Mouse (Mus musculus) liver, adult (tissue): ENCODE data around the gene Lrrc3.

Experiments
- GATA4 ChIP-seq: IDR thresholded peaks from 2 replicates; pipeline ENCODE4 v1.6.1; 2014; ENCODE audit warnings: mild to moderate bottlenecking, low read length; ENCODE audit not compliant: insufficient replicate concordance

The Lrrc3 gene

DNA sequence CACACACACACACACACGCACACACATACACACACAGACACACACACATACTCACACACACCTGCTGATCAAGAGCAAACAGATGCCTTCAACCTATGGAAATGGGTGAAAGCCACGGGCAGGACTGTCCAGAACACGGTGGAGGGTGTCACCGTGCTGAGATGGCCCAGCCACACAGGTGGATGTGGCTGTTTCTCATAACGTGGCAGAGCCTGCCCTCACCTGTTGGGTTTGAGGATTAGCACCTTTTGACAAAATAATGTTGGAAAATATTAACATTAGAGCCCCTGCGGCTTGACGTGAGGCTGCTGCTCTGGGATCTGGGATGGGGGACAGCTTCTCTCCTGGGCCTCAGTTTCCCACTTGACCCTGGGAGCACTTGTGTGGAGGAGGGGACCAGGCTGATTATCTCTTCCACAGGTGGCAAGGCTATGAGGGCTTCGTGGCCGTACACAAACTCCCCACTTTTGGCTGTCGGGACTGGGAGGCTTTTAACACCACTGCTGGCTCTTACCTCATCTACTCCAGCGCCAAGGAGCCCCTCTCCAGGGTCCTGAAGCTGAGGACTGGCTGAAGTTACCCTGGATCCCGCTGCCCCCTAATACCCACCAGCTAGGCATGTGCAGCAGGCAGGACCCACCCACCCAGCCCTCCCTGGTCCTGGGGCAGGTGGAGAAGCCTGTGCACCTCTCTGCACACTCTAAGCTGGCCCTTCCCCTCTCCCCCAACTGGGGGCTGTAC is 16.2 kb downstream of the Lrrc3 start:
- no peak for TF ChIP-seq GATA4

DNA sequence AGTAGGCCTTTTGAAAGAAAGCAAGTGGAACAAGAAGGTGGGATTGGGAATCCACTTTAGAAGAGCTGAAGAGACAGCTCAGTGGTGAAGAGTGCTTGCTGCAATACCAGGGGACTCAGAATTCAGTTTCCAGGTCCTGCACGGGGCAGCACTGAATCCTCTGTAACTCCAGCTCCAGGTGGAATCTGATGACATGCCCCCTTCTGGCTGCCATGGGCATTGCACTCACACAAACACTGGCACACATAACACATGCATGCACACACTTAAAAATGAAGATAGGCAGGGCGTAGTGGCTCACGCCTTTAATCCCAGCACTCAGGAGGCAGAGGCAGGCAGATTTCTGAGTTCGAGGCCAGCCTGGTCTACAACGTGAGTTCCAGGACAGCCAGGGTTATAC is 19.8 kb downstream of the Lrrc3 start:
- no peak for TF ChIP-seq GATA4

GRCm38 (mm10) chr10:77880305-77880704 is 22.0 kb downstream of the Lrrc3 start:
- no peak for TF ChIP-seq GATA4

DNA sequence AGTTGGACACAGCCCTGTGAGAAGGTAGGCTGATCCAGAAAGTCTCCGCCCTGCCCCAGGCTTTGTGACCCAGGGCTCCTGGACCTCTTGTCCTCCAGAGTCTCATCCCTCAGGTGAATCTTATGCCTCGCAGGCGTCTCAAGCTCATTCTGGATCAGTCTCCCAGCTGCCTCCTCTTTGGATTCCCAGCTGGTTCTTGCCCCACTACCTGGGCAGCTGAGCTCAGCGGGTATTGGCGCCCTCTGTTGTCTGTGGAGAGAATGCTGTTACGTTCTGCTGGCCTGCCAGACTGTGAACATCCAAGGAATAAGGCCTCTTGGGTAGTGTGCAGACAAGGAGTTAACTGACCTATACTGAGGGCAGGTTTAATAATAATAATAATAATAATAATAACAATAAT is 23.4 kb downstream of the Lrrc3 start:
- TF ChIP-seq GATA4: no peak

GRCm38 (mm10) chr10:77869651-77870050 is 32.7 kb downstream of the Lrrc3 start:
- no peak for TF ChIP-seq GATA4

GRCm38 (mm10) chr10:77867546-77867945 is 34.8 kb downstream of the Lrrc3 start:
- TF ChIP-seq GATA4: no peak

GRCm38 (mm10) chr10:77864762-77865143 is 37.6 kb downstream of the Lrrc3 start:
- TF ChIP-seq GATA4: no peak

- no peak for TF ChIP-seq GATA4
Measured at GRCm38 (mm10) chr10:77864067-77864761, 38.1 kb downstream of the Lrrc3 start.

GRCm38 (mm10) chr10:77861675-77862074 is 40.7 kb downstream of the Lrrc3 start, which contains the start of gene Gm3285:
TSS of gene Gm3285 (plus strand) at chr10:77861975.
- TF ChIP-seq GATA4: no peak

GRCm38 (mm10) chr10:77852559-77852958 is 49.8 kb downstream of the Lrrc3 start, which contains the start of gene Gm10318:
TSS of gene Gm10318 (plus strand) at chr10:77852859.
- no peak for TF ChIP-seq GATA4
